Mouse (Mus musculus) right cerebral cortex, postnatal 25 days (tissue): ENCODE data around the gene Kiss1r.

Experiments
- DNase-seq: peaks from one replicate; pipeline ENCODE4 v3.0.0; 2022

The Kiss1r gene

GRCm38 (mm10) chr10:79924998-79925784 lies 8.4 kb downstream of the Kiss1r start:
- peak; percentile 91 for DNase-seq

- no peak for DNase-seq
Observed at GRCm38 (mm10) chr10:79925785-79926490, 9.2 kb downstream of the Kiss1r start.

- peak; percentile 88 for DNase-seq
Observed at GRCm38 (mm10) chr10:79926491-79927323, 9.9 kb downstream of the Kiss1r start, which contains the start of gene Arid3a. Arid3a (plus strand) TSS chr10:79927043.

- DNase-seq = peak; percentile 62
Observed at GRCm38 (mm10) chr10:79927324-79928029, 10.7 kb downstream of the Kiss1r start.

- no peak for DNase-seq
Observed at GRCm38 (mm10) chr10:79928030-79928694, 11.4 kb downstream of the Kiss1r start.

- no peak for DNase-seq
Observed at GRCm38 (mm10) chr10:79928907-79929701, 12.3 kb downstream of the Kiss1r start.

GRCm38 (mm10) chr10:79929967-79930825 lies 13.4 kb downstream of the Kiss1r start:
- DNase-seq = no peak

GRCm38 (mm10) chr10:79930826-79931186 lies 14.0 kb downstream of the Kiss1r start:
- DNase-seq = no peak

GRCm38 (mm10) chr10:79931797-79932196 lies 15.0 kb downstream of the Kiss1r start:
- DNase-seq = no peak

- no peak for DNase-seq
Observed at GRCm38 (mm10) chr10:79932736-79933135, 16.0 kb downstream of the Kiss1r start.

- DNase-seq = no peak
Observed at GRCm38 (mm10) chr10:79933145-79933679, 16.4 kb downstream of the Kiss1r start.

GRCm38 (mm10) chr10:79933861-79934260 lies 17.1 kb downstream of the Kiss1r start:
- DNase-seq = no peak

GRCm38 (mm10) chr10:79934272-79934721 lies 17.5 kb downstream of the Kiss1r start:
- peak; percentile 71 for DNase-seq

GRCm38 (mm10) chr10:79934794-79935569 lies 18.2 kb downstream of the Kiss1r start:
- DNase-seq = no peak

GRCm38 (mm10) chr10:79936284-79936910 lies 19.6 kb downstream of the Kiss1r start:
- DNase-seq = no peak

GRCm38 (mm10) chr10:79936911-79937441 lies 20.2 kb downstream of the Kiss1r start:
- no peak for DNase-seq

- DNase-seq = no peak
Observed at GRCm38 (mm10) chr10:79937775-79938526, 21.2 kb downstream of the Kiss1r start.
